Mouse (Mus musculus): ENCODE data around the gene Gabpb1. TPM values are rescaled to one million over a fixed set of nuclear protein-coding genes. Genes with fewer than 3 reads are reported as not detected.

Gabpb1 gene
- polyA plus RNA-seq, 1 experiment, result 9.2 TPM

DNA sequence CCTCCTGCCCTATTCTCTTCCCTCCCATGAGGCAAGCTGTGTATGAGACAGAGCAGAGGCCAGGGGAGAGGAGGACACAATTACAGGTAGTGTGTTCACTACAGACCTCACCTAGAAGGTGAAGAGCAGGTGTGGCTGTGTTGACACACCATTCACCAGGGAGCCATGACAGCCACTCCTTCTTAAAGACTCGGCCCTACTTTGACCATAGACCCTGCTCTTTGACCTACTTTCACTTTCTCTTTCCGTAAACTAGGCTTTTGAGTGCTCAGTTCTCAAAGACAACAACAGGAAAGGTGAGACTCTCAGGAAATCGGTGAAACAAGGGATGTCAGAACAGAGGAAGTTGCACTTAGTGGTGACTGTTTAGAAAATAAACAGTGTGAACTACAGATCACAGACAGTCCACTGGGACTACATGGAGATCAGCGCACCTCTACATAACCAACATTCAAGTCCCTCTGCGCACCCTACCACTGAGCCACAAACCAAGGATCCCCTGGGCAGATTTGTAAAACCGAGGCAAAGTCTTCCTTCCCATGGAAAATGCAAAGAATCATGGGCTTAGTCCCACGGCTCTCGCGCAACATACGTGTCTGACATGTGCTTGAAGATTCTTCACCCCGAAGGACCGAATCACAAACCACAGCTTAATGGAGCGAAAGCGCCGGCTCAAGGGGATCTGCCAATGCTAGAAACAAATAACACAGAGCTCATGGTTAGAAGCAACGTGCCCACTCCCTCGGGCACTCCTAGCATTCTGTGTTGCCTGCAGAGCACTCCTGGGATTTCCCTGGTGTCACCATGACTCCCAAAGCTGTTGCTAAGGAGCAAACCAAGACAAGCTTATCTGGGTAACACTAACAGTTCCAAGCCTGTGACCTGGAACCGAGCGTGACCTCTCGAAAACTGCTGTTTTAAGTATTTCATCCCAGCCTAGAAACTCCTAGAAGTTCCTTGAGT lies 78.6 kb downstream of the Gabpb1 start:
- DNase-seq (ENCODE audit: low read depth, low spot score), result peak; percentile 95
- WGBS, result 80% methylated on average over 20 of the region's 20 CpGs

GRCm38 (mm10) chr2:126596347-126597072 lies 79.6 kb downstream of the Gabpb1 start:
- DNase-seq (ENCODE audit: low read depth, low spot score), result no peak
- WGBS, result 93% methylated on average over 7 of the region's 7 CpGs

DNA sequence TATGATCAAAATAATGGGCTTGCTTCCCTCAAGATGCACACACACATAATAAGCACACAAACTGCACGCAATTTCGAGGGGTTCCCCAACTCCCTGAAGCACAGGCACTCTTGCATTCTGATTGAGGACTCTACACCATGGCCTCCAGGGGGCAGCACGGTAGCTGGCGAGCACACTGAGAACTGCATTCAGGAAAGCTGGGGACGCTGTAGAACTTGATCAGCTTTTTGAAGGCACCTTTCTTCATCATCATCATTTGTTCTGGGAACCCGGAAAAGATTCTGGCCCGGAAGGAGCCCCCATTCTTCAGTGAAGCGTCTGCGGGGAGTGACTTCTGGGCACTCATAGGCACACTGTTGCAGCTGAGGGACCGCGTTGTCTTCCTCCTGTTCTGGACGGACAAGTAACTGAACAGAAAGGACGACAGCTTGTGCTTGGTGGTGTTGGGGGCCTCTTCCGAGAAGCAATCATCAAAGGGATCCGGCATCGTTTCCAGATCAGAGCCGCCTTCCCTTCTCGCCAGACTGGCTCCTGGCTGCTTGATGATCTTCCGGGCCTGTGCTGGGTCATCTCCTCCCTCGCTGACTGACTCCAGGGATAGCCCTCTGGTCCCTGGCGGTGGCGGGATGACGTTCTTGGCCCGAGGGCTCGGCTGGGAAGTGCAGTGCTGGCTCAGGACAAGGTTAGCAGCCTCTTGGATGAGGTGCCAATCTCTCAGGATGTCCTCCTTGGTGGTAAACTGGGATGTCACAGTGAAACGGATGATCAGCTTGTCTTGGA lies 82.1 kb downstream of the Gabpb1 start:
- DNase-seq (ENCODE audit: low read depth, low spot score), result no peak
- 22% methylated on average over 26 of the region's 26 CpGs for WGBS

DNA sequence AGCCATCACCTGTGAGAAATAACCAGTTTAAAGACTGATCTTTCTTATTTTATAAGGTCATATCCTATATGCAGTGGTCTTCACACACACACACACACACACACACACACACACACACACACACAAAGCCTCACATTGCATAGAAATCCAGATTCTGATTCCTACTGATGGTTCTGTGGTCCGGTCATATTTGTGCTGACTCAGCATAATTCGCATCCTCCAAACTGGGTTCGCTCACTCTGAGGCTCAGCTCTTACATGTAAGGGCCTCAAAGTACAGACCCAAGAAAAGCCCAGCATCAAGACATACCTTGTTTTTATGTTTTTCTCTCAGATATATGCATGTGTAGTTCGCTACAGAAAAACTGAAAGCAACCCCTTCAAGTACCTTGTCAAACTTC lies 84.8 kb downstream of the Gabpb1 start:
- 94% methylated on average over 4 of the region's 4 CpGs for WGBS
- DNase-seq (ENCODE audit: low read depth, low spot score), result no peak

DNA sequence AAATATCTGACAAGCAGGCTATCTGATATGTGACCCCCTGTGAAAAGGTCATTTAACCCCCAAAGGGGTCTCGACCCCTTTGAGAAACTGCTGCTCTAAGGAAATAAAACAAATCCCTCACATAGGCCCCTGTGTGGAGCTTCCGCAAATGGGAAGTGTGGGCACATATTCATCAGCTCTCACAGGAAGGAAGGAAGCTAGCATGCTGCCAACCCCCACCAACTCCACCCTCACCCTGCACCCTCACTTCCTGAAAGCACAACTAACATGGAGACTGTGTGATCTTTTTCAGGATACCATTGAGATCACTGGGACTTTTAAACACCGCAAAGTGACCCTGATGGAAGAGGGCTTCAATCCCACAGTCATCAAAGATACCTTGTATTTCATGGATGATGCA lies 88.7 kb downstream of the Gabpb1 start:
- WGBS, result 90% methylated on average over 3 of the region's 3 CpGs
- no peak for DNase-seq (ENCODE audit: low read depth, low spot score)

- no peak for DNase-seq (ENCODE audit: low read depth, low spot score)
- 78% methylated on average over 8 of the region's 8 CpGs for WGBS
Measured at GRCm38 (mm10) chr2:126584621-126585369, 91.3 kb downstream of the Gabpb1 start.

GRCm38 (mm10) chr2:126583960-126584359 lies 92.2 kb downstream of the Gabpb1 start:
- DNase-seq (ENCODE audit: low read depth, low spot score), result no peak

GRCm38 (mm10) chr2:126579282-126579681 lies 96.9 kb downstream of the Gabpb1 start:
- DNase-seq (ENCODE audit: low read depth, low spot score), result no peak
- 89% methylated on average over 1 of the region's 1 CpGs for WGBS

More at GRCm38 (mm10) chr2:126583960-126584359, 92.2 kb downstream of the Gabpb1 start:
- 64% methylated on average over 6 of the region's 6 CpGs for WGBS

Other genes starting within 250 kb of the Gabpb1 start
- 0.09 and 0.16 TPM in 2 replicates for gene Atp8b4, start 175.7 kb downstream of the Gabpb1 start, polyA plus RNA-seq (2012; rRNA removed)
- 12.4 and 28.5 TPM in 2 replicates for gene Slc27a2, start 123.9 kb downstream of the Gabpb1 start, polyA plus RNA-seq (2012; rRNA removed)
- gene Hdc, start 57.0 kb downstream of the Gabpb1 start, polyA plus RNA-seq (2012; rRNA removed), result 1.1 and 1.6 TPM in 2 replicates
- gene Usp8, start 31.0 kb upstream of the Gabpb1 start, polyA plus RNA-seq (2012; rRNA removed), result 8.6 and 15.9 TPM in 2 replicates
- gene Usp50, start 107.1 kb upstream of the Gabpb1 start, polyA plus RNA-seq (2012; rRNA removed), result 0.52 and 0.71 TPM in 2 replicates
- gene Trpm7, start 199.9 kb upstream of the Gabpb1 start, polyA plus RNA-seq (2012; rRNA removed), result 3.4 and 5.6 TPM in 2 replicates